Mouse (Mus musculus): ENCODE results near the gene Alyref.
"Not testable (repeated sequence)": the region's sequence is repeated elsewhere in the genome, so short reads cannot be mapped to it uniquely, and the experiment has no call there.

The Alyref gene

GRCm38 (mm10) chr11:120578024-120578693 is 20.0 kb downstream of the Alyref start:
- in situ Hi-C loops (cut with MboI; ENCODE audit: low pct_unique_long_range_greater_than_20kb in 1 of 2, low sequenced_read_pairs in 2 of 2, unreplicated experiment in 1 of 2): no loop called here

GRCm38 (mm10) chr11:120577211-120578023 is 20.7 kb downstream of the Alyref start:
- in situ Hi-C loops (cut with MboI; ENCODE audit: low pct_unique_long_range_greater_than_20kb in 1 of 2, low sequenced_read_pairs in 2 of 2, unreplicated experiment in 1 of 2): no loop called here

DNA sequence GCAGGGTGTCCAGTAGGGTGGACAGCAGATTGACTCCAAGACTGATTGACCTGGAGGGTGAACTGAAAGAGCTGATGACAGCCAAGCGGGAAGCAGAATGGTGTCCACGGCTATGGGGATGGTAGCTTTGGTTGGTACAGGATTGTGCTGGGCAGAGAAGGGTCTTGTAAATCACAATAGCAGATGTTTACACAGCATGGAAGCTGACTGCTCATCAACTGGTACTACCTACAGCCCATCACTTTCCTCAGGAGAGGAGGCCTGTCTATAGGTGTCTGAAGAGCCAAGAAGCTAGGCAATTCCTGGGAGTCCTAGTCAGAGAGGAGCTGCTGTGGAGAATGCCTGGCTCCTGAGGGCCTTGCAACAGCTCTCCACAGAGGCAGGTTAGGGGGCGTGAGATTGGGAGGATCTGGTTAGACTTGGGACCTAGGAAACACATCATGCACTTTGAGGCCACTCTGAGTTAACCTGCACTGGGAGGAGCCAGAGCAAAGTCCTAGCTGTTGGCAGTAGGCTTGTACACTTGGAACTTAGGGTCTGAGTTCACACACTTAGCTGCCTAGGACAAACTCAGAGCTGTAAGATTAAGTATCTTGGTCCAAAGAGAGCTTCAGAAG is 21.7 kb downstream of the Alyref start:
- in situ Hi-C loops (cut with MboI; ENCODE audit: low pct_unique_long_range_greater_than_20kb in 1 of 2, low sequenced_read_pairs in 2 of 2, unreplicated experiment in 1 of 2): no loop called here

DNA sequence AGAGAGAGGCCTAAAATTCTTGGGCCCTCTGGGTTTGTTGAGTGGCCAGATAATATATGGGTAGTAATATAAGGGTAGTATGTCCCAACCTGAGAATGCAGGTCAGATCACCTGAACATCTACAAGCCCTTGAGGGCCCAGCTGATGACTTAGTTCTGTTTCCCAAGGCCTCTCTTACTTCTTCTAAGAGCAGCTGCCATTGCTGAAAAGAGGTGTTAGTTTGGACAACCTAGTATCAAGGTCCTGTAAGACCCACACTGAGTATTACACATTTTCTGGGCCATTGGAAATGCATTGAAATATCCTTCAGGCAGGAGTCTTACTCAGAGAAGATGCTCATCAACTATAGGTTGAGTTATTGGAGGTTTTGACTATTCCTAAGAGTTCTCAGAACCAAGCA is 22.2 kb downstream of the Alyref start:
- in situ Hi-C loops (cut with MboI; ENCODE audit: low pct_unique_long_range_greater_than_20kb in 1 of 2, low sequenced_read_pairs in 2 of 2, unreplicated experiment in 1 of 2): no loop called here

DNA sequence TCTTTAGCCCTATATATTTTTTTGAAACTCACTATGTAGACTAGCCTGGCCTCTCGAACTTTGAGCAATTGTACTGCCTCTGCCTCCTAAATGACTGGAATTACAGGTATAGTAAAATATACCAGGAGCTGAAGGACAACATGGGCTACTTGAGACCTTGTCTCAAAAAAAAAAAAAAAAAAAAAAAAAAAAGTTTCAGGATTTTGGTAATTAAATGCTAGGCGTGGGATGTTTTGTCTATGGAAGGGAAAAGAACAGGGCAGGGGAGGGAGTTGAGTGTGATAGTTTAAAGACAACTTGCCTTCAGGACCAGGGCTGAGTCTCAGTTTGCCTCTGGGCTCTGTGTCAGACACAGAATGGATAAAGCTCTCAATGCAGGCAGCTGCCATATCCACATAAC is 23.1 kb downstream of the Alyref start:
- in situ Hi-C loops (cut with MboI; ENCODE audit: low pct_unique_long_range_greater_than_20kb in 1 of 2, low sequenced_read_pairs in 2 of 2, unreplicated experiment in 1 of 2): no loop called here

DNA sequence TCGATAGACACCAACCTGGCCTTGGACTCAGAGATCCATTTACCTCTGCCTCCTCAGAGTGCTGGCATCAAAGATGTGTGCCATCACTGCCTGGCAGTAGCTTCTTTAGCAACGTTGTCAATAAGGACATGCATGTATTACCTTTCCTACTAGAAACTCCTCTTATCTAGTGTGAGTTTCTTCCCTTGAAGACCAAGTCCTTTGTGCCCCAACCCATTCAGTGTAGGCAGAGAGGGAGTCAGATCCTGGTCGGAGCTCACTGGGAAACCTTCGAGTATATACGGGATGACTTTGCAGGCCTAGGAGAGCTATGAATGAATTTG is 23.9 kb downstream of the Alyref start:
- in situ Hi-C loops (cut with MboI; ENCODE audit: low pct_unique_long_range_greater_than_20kb in 1 of 2, low sequenced_read_pairs in 2 of 2, unreplicated experiment in 1 of 2): no loop called here

GRCm38 (mm10) chr11:120573585-120574277 is 24.4 kb downstream of the Alyref start:
- in situ Hi-C loops (cut with MboI; ENCODE audit: low pct_unique_long_range_greater_than_20kb in 1 of 2, low sequenced_read_pairs in 2 of 2, unreplicated experiment in 1 of 2): no loop called here

DNA sequence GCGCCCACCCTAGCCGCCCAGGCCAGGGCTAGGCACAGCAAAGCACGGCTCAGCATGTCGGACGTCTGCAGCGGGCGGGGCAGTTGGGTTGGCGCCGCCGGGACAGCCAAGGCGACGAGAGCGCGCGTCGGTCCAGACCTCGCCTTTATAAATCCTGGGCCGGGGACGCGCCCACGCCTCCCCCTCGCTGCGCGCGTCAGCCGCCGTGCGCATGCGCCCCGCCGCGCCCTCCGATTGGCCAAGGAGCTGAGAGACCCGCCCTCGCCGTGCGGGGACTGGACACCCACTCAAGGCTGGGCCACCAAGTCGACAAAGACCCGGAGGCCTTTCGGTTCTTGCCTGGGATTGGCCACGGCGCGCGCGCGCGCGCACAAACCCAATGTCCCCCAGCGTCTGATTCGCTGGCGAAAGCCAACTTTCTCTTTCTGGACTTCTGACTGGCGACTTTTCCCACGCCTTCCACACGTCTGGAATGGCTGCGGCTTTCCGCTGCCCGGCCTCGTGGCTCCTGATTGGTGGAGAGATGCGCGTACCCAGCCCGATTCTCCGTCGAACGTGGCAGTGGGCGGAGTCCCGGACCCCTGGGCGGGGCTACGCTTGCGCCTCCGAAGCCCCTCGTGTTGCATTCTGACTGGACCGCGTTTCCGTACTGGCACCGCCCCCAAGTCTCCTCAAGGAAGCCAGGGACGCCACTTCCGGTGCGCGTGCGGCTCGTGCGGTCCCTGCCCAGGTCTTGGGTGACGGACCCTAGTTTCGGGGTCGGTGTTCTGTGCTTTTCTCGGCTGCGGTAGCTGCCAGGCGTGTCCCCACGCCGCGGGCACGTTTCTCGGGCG is 25.2 kb downstream of the Alyref start, which contains the start of gene P4hb:
Gene P4hb (minus strand): TSS at position 502 of the 833 bp plus-strand sequence.
- in situ Hi-C loops (cut with MboI; ENCODE audit: low pct_unique_long_range_greater_than_20kb in 1 of 2, low sequenced_read_pairs in 2 of 2, unreplicated experiment in 1 of 2): no loop called here

GRCm38 (mm10) chr11:120572417-120572751 is 25.8 kb downstream of the Alyref start:
- in situ Hi-C loops (cut with MboI; ENCODE audit: low pct_unique_long_range_greater_than_20kb in 1 of 2, low sequenced_read_pairs in 2 of 2, unreplicated experiment in 1 of 2): no loop called here

DNA sequence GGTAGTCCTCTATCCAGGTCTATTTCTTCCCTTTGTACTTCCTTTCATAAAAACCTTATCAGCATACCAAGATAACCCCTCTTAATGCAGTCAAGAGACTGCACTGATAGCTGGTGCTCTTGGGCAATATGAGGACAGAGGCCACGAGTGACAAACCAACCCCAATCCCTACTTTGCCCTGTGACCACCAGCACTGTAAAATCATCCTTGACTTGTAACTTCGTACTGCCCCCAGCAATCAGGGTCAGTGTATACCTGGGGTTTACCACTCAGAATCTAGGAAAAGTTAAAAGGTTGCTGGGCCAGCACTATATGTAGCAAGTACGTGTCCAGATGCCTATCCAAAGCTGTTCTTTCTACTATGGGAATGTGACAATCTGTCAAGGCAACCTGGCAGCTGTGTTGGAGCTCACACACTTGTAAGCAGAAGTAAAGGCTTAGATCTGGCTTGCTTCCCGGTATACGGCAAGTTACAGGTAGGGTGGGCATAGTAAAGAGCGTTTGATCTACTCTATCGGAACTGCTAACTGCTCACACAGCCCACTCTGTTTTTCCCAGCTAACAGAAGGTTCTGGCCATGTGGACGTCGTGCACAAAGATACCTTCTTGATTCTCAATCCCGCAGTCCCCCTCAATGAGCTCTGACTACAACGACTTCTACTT is 26.3 kb downstream of the Alyref start:
- in situ Hi-C loops (cut with MboI; ENCODE audit: low pct_unique_long_range_greater_than_20kb in 1 of 2, low sequenced_read_pairs in 2 of 2, unreplicated experiment in 1 of 2): no loop called here

GRCm38 (mm10) chr11:120571122-120571521 is 27.0 kb downstream of the Alyref start:
- in situ Hi-C loops (cut with MboI; ENCODE audit: low pct_unique_long_range_greater_than_20kb in 1 of 2, low sequenced_read_pairs in 2 of 2, unreplicated experiment in 1 of 2): no loop called here

DNA sequence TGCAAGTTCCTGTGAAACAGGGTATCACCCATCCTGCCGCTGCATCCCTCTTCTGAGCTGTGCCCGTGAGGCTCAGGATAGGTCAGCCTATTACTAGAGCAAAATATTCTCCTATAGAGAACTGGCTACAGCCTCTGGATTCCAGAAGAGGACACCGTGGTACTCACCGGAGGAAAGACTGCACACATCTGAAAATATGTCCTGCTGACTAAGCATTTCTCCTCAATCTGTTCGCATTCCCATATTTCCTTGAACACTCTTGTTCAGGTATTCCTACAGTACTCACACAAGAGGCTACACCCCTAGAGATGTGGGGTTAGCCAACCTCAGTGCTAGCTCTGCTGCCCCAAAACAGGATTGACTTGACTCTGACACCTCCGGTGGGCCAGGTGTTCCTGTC is 29.8 kb downstream of the Alyref start:
- in situ Hi-C loops (cut with MboI; ENCODE audit: low pct_unique_long_range_greater_than_20kb in 1 of 2, low sequenced_read_pairs in 2 of 2, unreplicated experiment in 1 of 2): no loop called here

- in situ Hi-C loops (cut with MboI; ENCODE audit: low pct_unique_long_range_greater_than_20kb in 1 of 2, low sequenced_read_pairs in 2 of 2, unreplicated experiment in 1 of 2): no loop called here
These were observed 33.1 kb downstream of the Alyref start for GRCm38 (mm10) chr11:120565114-120565513.

GRCm38 (mm10) chr11:120562949-120563348 is 35.2 kb downstream of the Alyref start:
- in situ Hi-C loops (cut with MboI; ENCODE audit: low pct_unique_long_range_greater_than_20kb in 1 of 2, low sequenced_read_pairs in 2 of 2, unreplicated experiment in 1 of 2): loop anchor here in 1 of 2 experiments (5.0 kb wide), 1 partner anchor 46 kb away; no protein-coding TSS in a partner anchor

GRCm38 (mm10) chr11:120560952-120561728 is 37.0 kb downstream of the Alyref start:
- in situ Hi-C loops (cut with MboI; ENCODE audit: low pct_unique_long_range_greater_than_20kb in 1 of 2, low sequenced_read_pairs in 2 of 2, unreplicated experiment in 1 of 2): loop anchor here in 1 of 2 experiments (5.0 kb wide), 1 partner anchor 44 kb away; no protein-coding TSS in a partner anchor

DNA sequence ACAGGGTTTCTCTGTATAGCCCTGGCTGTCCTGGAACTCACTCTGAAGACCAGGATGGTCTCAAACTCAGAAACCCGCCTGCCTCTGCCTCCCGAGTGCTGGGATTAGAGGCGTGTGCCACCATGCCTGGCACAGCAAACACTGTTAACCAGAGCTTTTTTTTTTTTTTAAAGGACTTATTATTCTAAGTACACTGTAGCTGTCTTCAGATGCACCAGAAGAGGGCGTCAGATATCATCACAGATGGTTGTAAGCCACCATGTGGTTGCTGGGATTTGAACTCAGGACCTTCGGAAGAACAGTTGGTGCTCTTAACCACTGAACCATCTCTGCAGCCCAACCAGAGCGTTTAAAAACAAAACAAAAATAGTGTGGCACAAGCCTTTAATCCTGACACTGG is 39.3 kb downstream of the Alyref start:
- in situ Hi-C loops (cut with MboI; ENCODE audit: low pct_unique_long_range_greater_than_20kb in 1 of 2, low sequenced_read_pairs in 2 of 2, unreplicated experiment in 1 of 2): not testable (repeated sequence)

DNA sequence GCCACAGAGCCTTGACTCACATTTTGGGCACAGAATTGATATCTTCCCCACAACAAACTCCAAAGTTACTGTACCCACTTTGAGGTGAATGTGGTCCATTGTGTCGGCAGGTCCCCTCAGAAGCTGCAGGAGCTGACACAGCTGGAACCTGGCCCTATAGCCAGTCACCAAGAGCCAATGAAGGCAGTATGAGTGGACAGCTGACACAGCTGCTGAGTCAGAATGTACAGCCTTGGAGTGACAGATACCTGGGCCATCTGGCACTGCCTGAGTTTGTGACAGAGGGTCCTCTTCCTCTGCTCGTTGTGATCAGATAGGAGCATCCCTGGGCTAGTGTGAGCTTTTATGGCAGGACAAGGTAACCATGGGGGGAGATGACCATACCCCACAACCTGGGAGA is 42.9 kb downstream of the Alyref start:
- in situ Hi-C loops (cut with MboI; ENCODE audit: low pct_unique_long_range_greater_than_20kb in 1 of 2, low sequenced_read_pairs in 2 of 2, unreplicated experiment in 1 of 2): no loop called here
